Mouse (Mus musculus): ENCODE measurements around the gene Wdfy1.

Gene Wdfy1

GRCm38 (mm10) chr1:79760656-79761055, 15.3 kb downstream of the Wdfy1 start:
- DNase-seq (ENCODE audit: low read depth), result no peak

GRCm38 (mm10) chr1:79759436-79759972, 16.4 kb downstream of the Wdfy1 start:
- DNase-seq (ENCODE audit: low read depth), result no peak

GRCm38 (mm10) chr1:79759006-79759405, 16.9 kb downstream of the Wdfy1 start:
- no peak for DNase-seq (ENCODE audit: low read depth)

- DNase-seq (ENCODE audit: low read depth), result no peak
Measured at GRCm38 (mm10) chr1:79757597-79757996, 18.3 kb downstream of the Wdfy1 start.

- no peak for DNase-seq (ENCODE audit: low read depth)
Measured at GRCm38 (mm10) chr1:79757161-79757560, 18.8 kb downstream of the Wdfy1 start.

GRCm38 (mm10) chr1:79756417-79756816, 19.5 kb downstream of the Wdfy1 start:
- no peak for DNase-seq (ENCODE audit: low read depth)

GRCm38 (mm10) chr1:79755376-79755775, 20.6 kb downstream of the Wdfy1 start:
- no peak for DNase-seq (ENCODE audit: low read depth)

- no peak for DNase-seq (ENCODE audit: low read depth)
Measured at GRCm38 (mm10) chr1:79754936-79755335, 21.0 kb downstream of the Wdfy1 start.

GRCm38 (mm10) chr1:79753456-79753855, 22.5 kb downstream of the Wdfy1 start:
- DNase-seq (ENCODE audit: low read depth), result no peak

- DNase-seq (ENCODE audit: low read depth), result no peak
Measured at GRCm38 (mm10) chr1:79752714-79753340, 23.1 kb downstream of the Wdfy1 start.

- peak; percentile 48 for DNase-seq (ENCODE audit: low read depth)
Measured at GRCm38 (mm10) chr1:79752015-79752695, 23.8 kb downstream of the Wdfy1 start.

GRCm38 (mm10) chr1:79751186-79751585, 24.8 kb downstream of the Wdfy1 start:
- DNase-seq (ENCODE audit: low read depth), result peak; percentile 44

GRCm38 (mm10) chr1:79746056-79746455, 29.9 kb downstream of the Wdfy1 start:
- DNase-seq (ENCODE audit: low read depth), result no peak

GRCm38 (mm10) chr1:79743385-79743784, 32.6 kb downstream of the Wdfy1 start:
- no peak for DNase-seq (ENCODE audit: low read depth)

- DNase-seq (ENCODE audit: low read depth), result no peak
Measured at GRCm38 (mm10) chr1:79742949-79743348, 33.0 kb downstream of the Wdfy1 start.

- DNase-seq (ENCODE audit: low read depth), result no peak
Measured at GRCm38 (mm10) chr1:79741002-79741401, 34.9 kb downstream of the Wdfy1 start.

- DNase-seq (ENCODE audit: low read depth), result no peak
Measured at GRCm38 (mm10) chr1:79739726-79740125, 36.2 kb downstream of the Wdfy1 start.

GRCm38 (mm10) chr1:79736408-79736807, 39.5 kb downstream of the Wdfy1 start:
- DNase-seq (ENCODE audit: low read depth), result no peak

- DNase-seq (ENCODE audit: low read depth), result no peak
Measured at GRCm38 (mm10) chr1:79734794-79735193, 41.1 kb downstream of the Wdfy1 start.

GRCm38 (mm10) chr1:79714152-79714923, 61.6 kb downstream of the Wdfy1 start:
- no peak for DNase-seq (ENCODE audit: low read depth)

- no peak for DNase-seq (ENCODE audit: low read depth)
Measured at GRCm38 (mm10) chr1:79713081-79713480, 62.9 kb downstream of the Wdfy1 start.
